Comparison of ENCODE assay signal across 32 mouse cellular contexts in genomic region chr10:121962053-121962452, GRCm38 (mm10).
DNase-seq lines count a peak whose midpoint lies in the region; ATAC-seq and TF ChIP-seq lines count a peak whose summit lies in the region.
"Had no signal": no experiment of that assay in that cellular context is flagged by ENCODE, and none has a peak within 500 bp of the region (broad histone marks: within the 10 kb centered on the region; RNA-seq: fewer than 3 reads in every experiment).

No protein-coding gene starts in this region.

- peak; percentile 14 for DNase-seq in kidney, adult 2 months
- DNase-seq in kidney, adult 8-10 months, result no peak
- DNase-seq in lung, embryonic 14.5 days, result peak; percentile 26
- no peak for DNase-seq in lung, postnatal 14 days
- DNase-seq in layer of hippocampus, adult 2 months (ENCODE audit: low spot score in 2 of 2), result no peak
- DNase-seq in urinary bladder, postnatal 36 days (ENCODE audit: low spot score in 2 of 2), result no peak
- DNase-seq: adrenal gland, postnatal 10 days; cerebellum, adult 11 months; cerebellum, adult 9-10 months; cerebellum, postnatal 36 days; embryo, embryonic 11 days; gastrocnemius, postnatal 14 days; heart, adult 11 months; heart, postnatal 14 days; kidney, adult 9 months; layer of hippocampus, postnatal 36 days; left cerebral cortex, postnatal 4 days; liver, postnatal 0 days; right cerebral cortex, postnatal 25 days; thymus, adult 18-20 months; thymus, postnatal 25 days had no signal

- no peaks in the 10 kb centered on the region for H3K27me3 ChIP-seq in kidney, adult 2 months (replicated peaks; ENCODE audit: control insufficient read depth, insufficient read depth, low read length)
- H3K27me3 ChIP-seq in lung, embryonic 14.5 days (ENCODE audit: insufficient read depth, low read length), result no peaks in the 10 kb centered on the region
- H3K27me3 ChIP-seq: CH12.LX; forebrain, embryonic 13.5 days; liver, embryonic 12.5 days; midbrain, embryonic 15.5 days; stomach, embryonic 15.5 days had no signal

- TF ChIP-seq CTCF in kidney, adult 2 months (conservative IDR thresholded peaks at IDR 0.05; ENCODE audit: insufficient read depth, insufficient read length, low read depth, low read length), result no peak
- TF ChIP-seq CTCF in lung, embryonic 14.5 days (IDR thresholded peaks at IDR 0.05; ENCODE audit: low read depth), result no peak
- TF ChIP-seq CTCF in layer of hippocampus, adult 2 months (conservative IDR thresholded peaks at IDR 0.05), result no peak

- no peaks in the 10 kb centered on the region for H3K9me3 ChIP-seq in lung, embryonic 14.5 days (ENCODE audit: low read depth, low read length)
- H3K9me3 ChIP-seq: forebrain, embryonic 13.5 days; liver, embryonic 12.5 days; midbrain, embryonic 10.5 days; midbrain, embryonic 15.5 days; stomach, embryonic 15.5 days had no signal

- no peak overlapping the region for H3K27ac ChIP-seq in kidney, adult 2 months (ENCODE audit: insufficient read depth, low read depth, low read length)
- H3K27ac ChIP-seq in lung, embryonic 14.5 days (ENCODE audit: low read depth), result no peak overlapping the region
- no peak overlapping the region for H3K27ac ChIP-seq in layer of hippocampus, adult 2 months
- H3K27ac ChIP-seq: forebrain, embryonic 13.5 days; liver, embryonic 12.5 days; macrophage; midbrain, embryonic 10.5 days; midbrain, embryonic 15.5 days; stomach, embryonic 15.5 days had no signal

- H3K4me2 ChIP-seq in lung, embryonic 14.5 days, result no peak overlapping the region
- H3K4me2 ChIP-seq: forebrain, embryonic 13.5 days; liver, embryonic 12.5 days; midbrain, embryonic 15.5 days; stomach, embryonic 15.5 days had no signal

- WGBS in kidney, adult 2 months, result 35% methylated on average over 4 of the region's 4 CpGs
- 36% methylated on average over 4 of the region's 4 CpGs for WGBS in lung, embryonic 14.5 days

- peaks cover 6% of the 10 kb centered on the region; the same call in 1 of the 2 replicates for H3K4me1 ChIP-seq in kidney, adult 2 months (ENCODE audit: control insufficient read depth, insufficient read depth, low read length)
- peaks cover 5% of the 10 kb centered on the region for H3K4me1 ChIP-seq in lung, embryonic 14.5 days (ENCODE audit: insufficient read depth)
- H3K4me1 ChIP-seq: forebrain, embryonic 13.5 days had no signal

- no peak for TF ChIP-seq POLR2A in kidney, adult 2 months (IDR thresholded peaks at IDR 0.05; ENCODE audit: low read depth, low read length)

- H3K36me3 ChIP-seq in kidney, adult 2 months (ENCODE audit: control insufficient read depth, insufficient read depth, low read length), result no peaks in the 10 kb centered on the region
- no peaks in the 10 kb centered on the region for H3K36me3 ChIP-seq in lung, embryonic 14.5 days (ENCODE audit: insufficient read depth)
- H3K36me3 ChIP-seq: liver, embryonic 12.5 days; midbrain, embryonic 10.5 days; midbrain, embryonic 15.5 days; stomach, embryonic 15.5 days had no signal

- no peak overlapping the region for H3K9ac ChIP-seq in lung, embryonic 14.5 days
- H3K9ac ChIP-seq: forebrain, embryonic 13.5 days; liver, embryonic 12.5 days; liver, postnatal 0 days; midbrain, embryonic 15.5 days; stomach, embryonic 15.5 days had no signal

- H3K4me3 ChIP-seq in kidney, adult 2 months (ENCODE audit: insufficient read depth, low read depth, low read length), result no peak overlapping the region
- no peak overlapping the region for H3K4me3 ChIP-seq in lung, embryonic 14.5 days (ENCODE audit: low read depth, low read length)
- H3K4me3 ChIP-seq in layer of hippocampus, adult 2 months, result no peak overlapping the region
- H3K4me3 ChIP-seq: forebrain, embryonic 13.5 days; liver, embryonic 12.5 days; midbrain, embryonic 10.5 days; midbrain, embryonic 15.5 days; stomach, embryonic 15.5 days had no signal

- ATAC-seq in lung, embryonic 14.5 days (ENCODE audit: insufficient read depth), result no peak; the same call in 1 of the 2 replicates
- ATAC-seq in hematopoietic stem cell, adult 5-6 weeks (replicated peaks in 1 of 2; ENCODE audit: insufficient read depth in 1 of 2, low FRiP score in 2 of 2, low TSS enrichment in 1 of 2, low read depth in 1 of 2, poor library complexity in 2 of 2, severe bottlenecking in 2 of 2), result peak; percentile 94 to 97
- ATAC-seq: activated CD4-positive, CD25-positive, alpha-beta regulatory T cell, adult 4 months; forebrain, embryonic 13.5 days; hindbrain, embryonic 16.5 days; liver, embryonic 12.5 days; liver, postnatal 0 days; lung, postnatal 0 days; midbrain, embryonic 15.5 days had no signal

Comparison
In these comparisons a context has a peak if more than half of its experiments do, and no peak if none do; other contexts are left out.
1. DNase-seq: peak in kidney, adult 2 months (single experiment) and lung, embryonic 14.5 days (single experiment); none in kidney, adult 8-10 months (0 of 2), lung, postnatal 14 days (single experiment), layer of hippocampus, adult 2 months (0 of 2) and urinary bladder, postnatal 36 days (0 of 2).